In genomic region chr3:34667881-34668817, GRCm38 (mm10) we compare ENCODE assay signal across 15 mouse cellular contexts. TPM values are rescaled to one million over a fixed set of nuclear protein-coding genes. Genes with fewer than 3 reads are reported as not detected.
DNase-seq lines count a peak whose midpoint lies in the region; ATAC-seq and TF ChIP-seq lines count a peak whose summit lies in the region.
"Had no signal": no experiment of that assay in that cellular context is flagged by ENCODE, and none has a peak within 500 bp of the region (broad histone marks: within the 10 kb centered on the region; RNA-seq: fewer than 3 reads in every experiment).

No protein-coding gene starts in this region.

- H3K27ac ChIP-seq in hindbrain, embryonic 10.5 days, result peak overlapping the region; percentile 97
- no peak overlapping the region for H3K27ac ChIP-seq in hindbrain, embryonic 16.5 days (ENCODE audit: low read depth, low read length)
- peak overlapping the region; percentile 98 for H3K27ac ChIP-seq in forebrain, embryonic 11.5 days (ENCODE audit: low read depth, low read length)
- H3K27ac ChIP-seq in midbrain, embryonic 12.5 days (replicated peaks), result peak overlapping the region; percentile 77
- 0 out of 2 replicates have a peak overlapping the region, but pooled peaks have one; percentile 21 for H3K27ac ChIP-seq in olfactory bulb, adult 2 months (ENCODE audit: insufficient read depth, low read depth, low read length)
- H3K27ac ChIP-seq: limb, embryonic 12.5 days had no signal

- peaks cover 64% of the 10 kb centered on the region for H3K27me3 ChIP-seq in hindbrain, embryonic 10.5 days (ENCODE audit: insufficient read depth, poor library complexity, severe bottlenecking)
- peaks cover 22% of the 10 kb centered on the region for H3K27me3 ChIP-seq in hindbrain, embryonic 16.5 days (replicated peaks; ENCODE audit: control insufficient read depth, insufficient read depth, low read length)
- H3K27me3 ChIP-seq in forebrain, embryonic 11.5 days (ENCODE audit: control insufficient read depth, insufficient read depth, low read length), result peaks cover 2% of the 10 kb centered on the region; the same call in 1 of the 2 replicates
- peaks cover 14% of the 10 kb centered on the region for H3K27me3 ChIP-seq in midbrain, embryonic 12.5 days

- no peak for TF ChIP-seq POLR2A in olfactory bulb, adult 2 months (IDR thresholded peaks at IDR 0.05; ENCODE audit: insufficient read depth, low read depth, low read length)

- WGBS in hindbrain, embryonic 10.5 days, result 1% methylated on average over 18 of the region's 18 CpGs
- 5% methylated on average over 18 of the region's 18 CpGs for WGBS in hindbrain, embryonic 16.5 days
- under 1% methylated on average over 18 of the region's 18 CpGs for WGBS in forebrain, embryonic 11.5 days
- under 1% methylated on average over 18 of the region's 18 CpGs for WGBS in midbrain, embryonic 12.5 days
- 47% methylated on average over 18 of the region's 18 CpGs for WGBS in olfactory bulb, adult 2 months

- peaks cover 9% of the 10 kb centered on the region; the same call in 1 of the 2 replicates for H3K36me3 ChIP-seq in hindbrain, embryonic 10.5 days
- H3K36me3 ChIP-seq in hindbrain, embryonic 16.5 days (ENCODE audit: control insufficient read depth, insufficient read depth, low read length), result no peaks in the 10 kb centered on the region
- H3K36me3 ChIP-seq in forebrain, embryonic 11.5 days (ENCODE audit: control insufficient read depth, insufficient read depth, low read length), result no peaks in the 10 kb centered on the region
- no peaks in the 10 kb centered on the region for H3K36me3 ChIP-seq in midbrain, embryonic 12.5 days
- H3K36me3 ChIP-seq: limb, embryonic 12.5 days had no signal

- DNase-seq in hindbrain, embryonic 10.5 days (ENCODE audit: low spot score), result peak; percentile 67
- peak; percentile 72 for DNase-seq in forebrain, embryonic 11.5 days (ENCODE audit: low spot score)
- no peak for DNase-seq in yolk sac, embryonic 10.5 days (ENCODE audit: low spot score)
- DNase-seq in natural killer cell, adult 2 months (ENCODE audit: low spot score in 2 of 2), result no peak
- DNase-seq: kidney, adult 18-20 months; layer of hippocampus, adult 9-11 months; lung, embryonic 14.5 days; thymus, postnatal 14 days had no signal

- no peak overlapping the region for H3K9ac ChIP-seq in hindbrain, embryonic 16.5 days (ENCODE audit: low read depth, low read length)
- H3K9ac ChIP-seq in forebrain, embryonic 11.5 days (ENCODE audit: low read length), result peak overlapping the region; percentile 39
- 0 out of 2 replicates have a peak overlapping the region, but pooled peaks have one; percentile 3 for H3K9ac ChIP-seq in midbrain, embryonic 12.5 days (replicated peaks)
- H3K9ac ChIP-seq: limb, embryonic 12.5 days; lung, embryonic 14.5 days had no signal

- H3K4me3 ChIP-seq in hindbrain, embryonic 10.5 days, result peak overlapping the region; percentile 34
- no peak overlapping the region for H3K4me3 ChIP-seq in hindbrain, embryonic 16.5 days (ENCODE audit: low read length)
- H3K4me3 ChIP-seq in forebrain, embryonic 11.5 days (ENCODE audit: low read depth, low read length), result 0 out of 2 replicates have a peak overlapping the region, but pooled peaks have one; percentile 2
- no peak overlapping the region for H3K4me3 ChIP-seq in midbrain, embryonic 12.5 days
- no peak overlapping the region for H3K4me3 ChIP-seq in olfactory bulb, adult 2 months (ENCODE audit: insufficient read depth, low read depth, low read length)
- H3K4me3 ChIP-seq: limb, embryonic 12.5 days had no signal

- TF ChIP-seq CTCF in olfactory bulb, adult 2 months (IDR thresholded peaks at IDR 0.05; ENCODE audit: insufficient read depth, low read depth, low read length), result no peak

- no peaks in the 10 kb centered on the region for H3K9me3 ChIP-seq in hindbrain, embryonic 10.5 days
- H3K9me3 ChIP-seq in hindbrain, embryonic 16.5 days (ENCODE audit: control insufficient read depth, low read length), result no peaks in the 10 kb centered on the region
- no peaks in the 10 kb centered on the region for H3K9me3 ChIP-seq in forebrain, embryonic 11.5 days (ENCODE audit: control insufficient read depth, low read length)
- no peaks in the 10 kb centered on the region for H3K9me3 ChIP-seq in midbrain, embryonic 12.5 days
- H3K9me3 ChIP-seq: limb, embryonic 12.5 days had no signal

- ATAC-seq in hindbrain, embryonic 16.5 days, result no peak
- ATAC-seq in forebrain, embryonic 11.5 days (replicated peaks; ENCODE audit: low FRiP score), result peak; percentile 61
- peak; percentile 20; the same call in 1 of the 2 replicates for ATAC-seq in midbrain, embryonic 12.5 days (ENCODE audit: low FRiP score, low read depth)
- ATAC-seq in megakaryocyte, adult 5-6 weeks (ENCODE audit: poor library complexity, severe bottlenecking), result no peak

- peaks cover 95% of the 10 kb centered on the region for H3K4me1 ChIP-seq in hindbrain, embryonic 10.5 days (replicated peaks)
- H3K4me1 ChIP-seq in hindbrain, embryonic 16.5 days (ENCODE audit: control insufficient read depth, insufficient read depth, low read depth, low read length), result peaks cover 4% of the 10 kb centered on the region; the same call in 1 of the 2 replicates
- H3K4me1 ChIP-seq in forebrain, embryonic 11.5 days (replicated peaks; ENCODE audit: control insufficient read depth, insufficient read depth, low read length), result peaks cover 40% of the 10 kb centered on the region
- H3K4me1 ChIP-seq in midbrain, embryonic 12.5 days, result peaks cover 85% of the 10 kb centered on the region
- peaks cover 37% of the 10 kb centered on the region for H3K4me1 ChIP-seq in olfactory bulb, adult 2 months (ENCODE audit: control insufficient read depth, insufficient read depth, low read length)

- H3K4me2 ChIP-seq in hindbrain, embryonic 16.5 days (ENCODE audit: low read length), result no peak overlapping the region
- H3K4me2 ChIP-seq in forebrain, embryonic 11.5 days (ENCODE audit: low read depth, low read length, severe bottlenecking), result peak overlapping the region; percentile 33
- H3K4me2 ChIP-seq in midbrain, embryonic 12.5 days (replicated peaks), result peak overlapping the region; percentile 41
- H3K4me2 ChIP-seq: limb, embryonic 12.5 days; lung, embryonic 14.5 days had no signal

RNA-seq across cellular contexts. Expression of gene Sox2, which starts 17.9 kb away (rescaled TPM):
- polyA plus RNA-seq in hindbrain, embryonic 10.5 days (2016; fragmentation: Nextera tagmentation; extraction: Ambion mirVana), result 23.4 and 24.2 TPM in 2 replicates
- polyA plus RNA-seq in hindbrain, embryonic 16.5 days (2015; fragmentation: Nextera tagmentation; extraction: Ambion mirVana), result 8.2 and 8.6 TPM in 2 replicates
- 57.7 and 67.3 TPM in 2 replicates for polyA plus RNA-seq in forebrain, embryonic 11.5 days (2014; fragmentation: Nextera tagmentation; extraction: Ambion mirVana)
- 49.5 and 61.1 TPM in 2 replicates for polyA plus RNA-seq in midbrain, embryonic 12.5 days (2016; fragmentation: Nextera tagmentation; extraction: Ambion mirVana)
- polyA plus RNA-seq in olfactory bulb, adult 2 months (2012; ENCODE audit: insufficient read depth, insufficient read length, low replicate concordance, missing spikeins), result not detected in 2 replicates
- total RNA-seq in megakaryocyte, adult 5-6 weeks (2015), result not detected in 2 replicates
- total RNA-seq in megakaryocyte, adult 5-6 weeks (2017), result not detected in 2 replicates
- total RNA-seq: megakaryocyte-erythroid progenitor cell, adult 5-6 weeks; MEL had no signal

Comparison
In these comparisons a context has a peak if more than half of its experiments do, and no peak if none do; other contexts are left out.
1. H3K4me3 ChIP-seq: peak in hindbrain, embryonic 10.5 days (single experiment) and forebrain, embryonic 11.5 days (single experiment); none in hindbrain, embryonic 16.5 days (single experiment), midbrain, embryonic 12.5 days (single experiment) and olfactory bulb, adult 2 months (single experiment).
2. DNase-seq: peak in hindbrain, embryonic 10.5 days (single experiment) and forebrain, embryonic 11.5 days (single experiment); none in yolk sac, embryonic 10.5 days (single experiment) and natural killer cell, adult 2 months (0 of 2).
3. ATAC-seq: peak in forebrain, embryonic 11.5 days (single experiment) and midbrain, embryonic 12.5 days (single experiment); none in hindbrain, embryonic 16.5 days (single experiment) and megakaryocyte, adult 5-6 weeks (single experiment).